Mouse (Mus musculus) layer of hippocampus, adult 9-11 months (tissue): Measurements from ENCODE around the gene Narfl.

Experiments used
- DNase-seq: peaks from one replicate; pipeline ENCODE4 v3.0.0; 2022

Gene Narfl

DNA sequence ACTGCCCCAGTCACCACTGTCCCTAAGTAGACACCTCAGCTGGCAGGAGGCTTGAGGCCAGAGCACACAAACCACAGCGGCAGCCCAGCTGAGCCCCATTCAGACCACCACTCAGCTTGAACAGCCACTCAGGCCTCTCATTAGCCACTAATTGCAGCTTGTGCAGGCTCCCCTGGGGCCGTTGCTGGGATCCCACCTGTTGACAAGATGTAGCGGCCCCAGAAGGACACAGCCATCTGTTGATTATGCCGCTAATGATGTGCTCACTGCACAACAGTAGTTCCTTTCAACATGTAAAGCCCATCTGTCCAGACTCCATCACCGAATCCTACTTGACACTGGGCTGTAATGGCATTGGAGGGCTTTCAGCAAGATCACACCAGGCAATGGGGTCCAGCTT, 7.7 kb upstream of the Narfl start:
- DNase-seq: no peak

- DNase-seq: no peak
Observed at GRCm38 (mm10) chr17:25769331-25769730, 4.2 kb upstream of the Narfl start.

DNA sequence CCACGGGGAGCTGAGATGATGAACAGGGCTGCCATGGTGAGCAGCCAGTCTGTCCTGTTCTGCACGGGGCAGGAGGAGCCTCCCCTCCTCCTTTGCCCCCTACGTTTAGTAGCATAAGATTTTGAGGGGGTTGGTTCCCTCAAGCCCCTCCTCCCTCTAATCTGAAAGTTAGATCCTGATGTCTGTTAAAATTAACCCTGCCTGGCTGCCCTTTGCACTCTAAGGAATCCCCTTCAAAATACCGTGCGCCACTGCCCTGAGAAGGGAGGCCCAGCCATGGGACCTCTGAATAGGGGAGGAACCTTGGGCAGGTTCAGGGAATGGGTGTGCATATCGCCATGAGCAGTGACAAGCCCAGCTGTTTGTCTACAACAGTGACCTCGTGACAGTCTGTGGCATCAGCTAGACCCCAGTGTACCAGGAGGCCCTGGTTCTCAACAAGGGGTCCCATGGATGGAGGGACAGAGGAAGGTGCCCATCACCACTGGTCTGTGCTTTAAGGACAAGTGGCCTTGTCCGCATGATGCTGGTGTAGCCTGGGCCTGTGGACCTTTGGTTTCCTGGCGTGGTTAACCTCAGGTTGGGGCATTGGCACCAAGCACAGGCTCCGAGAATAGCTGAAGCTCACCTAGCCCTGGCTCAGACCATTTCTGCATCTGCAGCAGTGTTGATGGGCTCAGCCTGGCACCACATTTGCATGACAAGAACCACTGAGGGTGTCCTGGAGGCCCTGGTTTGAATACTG, 1.9 kb downstream of the Narfl start:
- DNase-seq: no peak

GRCm38 (mm10) chr17:25777948-25778347, 4.4 kb downstream of the Narfl start:
- no peak for DNase-seq

DNA sequence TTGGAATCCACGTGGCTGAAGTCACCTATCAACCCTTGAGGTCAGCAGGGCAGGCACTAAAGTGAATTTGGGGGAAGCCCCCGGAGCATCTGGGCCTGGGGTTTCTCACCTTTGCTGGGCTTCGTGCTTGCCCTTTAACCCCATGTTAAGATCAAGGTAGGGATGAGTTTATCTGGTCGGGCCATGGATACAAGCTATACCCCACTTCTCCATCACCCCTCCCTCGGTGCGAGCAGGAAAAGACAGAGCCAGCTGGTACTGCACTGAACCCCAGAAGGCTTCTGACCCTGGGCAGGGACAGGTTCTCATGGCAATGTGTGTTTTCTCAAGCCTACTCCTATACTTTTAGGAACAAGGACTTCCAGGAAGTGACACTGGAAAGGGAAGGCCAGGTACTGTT, 7.8 kb downstream of the Narfl start:
- no peak for DNase-seq

- no peak for DNase-seq
Observed at GRCm38 (mm10) chr17:25783086-25783485, 9.5 kb downstream of the Narfl start.

DNA sequence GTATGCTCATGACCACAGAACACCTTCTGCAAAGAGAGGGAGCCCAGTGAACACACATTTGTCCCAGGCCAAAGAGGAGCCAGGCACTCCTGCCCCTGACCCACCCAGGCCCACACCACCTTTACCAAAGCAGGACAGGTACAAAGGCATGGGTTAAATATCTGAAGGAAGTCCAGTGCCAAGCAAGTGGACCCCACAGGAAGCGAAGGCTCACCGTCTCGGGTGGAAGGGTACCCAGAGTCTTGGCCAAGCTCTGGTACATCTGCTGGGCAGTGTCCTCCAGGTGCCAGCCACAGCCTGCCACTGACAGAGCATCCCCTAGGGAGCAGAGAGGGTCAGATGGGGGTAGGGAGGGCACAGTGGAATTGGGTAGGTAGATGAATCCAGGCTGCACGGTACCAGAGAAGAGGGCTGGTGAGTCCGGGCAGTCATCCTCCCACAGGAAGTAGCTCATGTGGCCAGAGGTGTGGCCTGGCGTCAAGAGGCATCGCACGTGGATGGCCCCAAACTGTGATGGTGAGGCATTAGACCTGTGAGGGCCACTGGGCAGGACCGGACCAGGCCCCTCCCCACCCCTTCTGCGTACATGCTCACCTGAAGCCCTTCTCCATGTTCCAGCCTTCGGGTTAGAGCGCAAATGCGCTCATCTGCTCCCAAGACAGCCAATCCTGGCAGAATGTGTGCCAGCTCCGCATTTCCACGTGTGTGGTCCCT, 10.4 kb downstream of the Narfl start:
- DNase-seq: no peak

GRCm38 (mm10) chr17:25785281-25785745, 11.7 kb downstream of the Narfl start, which contains the start of gene Haghl:
Gene Haghl (minus strand): TSS chr17:25785673.
- DNase-seq: peak; percentile 97

DNA sequence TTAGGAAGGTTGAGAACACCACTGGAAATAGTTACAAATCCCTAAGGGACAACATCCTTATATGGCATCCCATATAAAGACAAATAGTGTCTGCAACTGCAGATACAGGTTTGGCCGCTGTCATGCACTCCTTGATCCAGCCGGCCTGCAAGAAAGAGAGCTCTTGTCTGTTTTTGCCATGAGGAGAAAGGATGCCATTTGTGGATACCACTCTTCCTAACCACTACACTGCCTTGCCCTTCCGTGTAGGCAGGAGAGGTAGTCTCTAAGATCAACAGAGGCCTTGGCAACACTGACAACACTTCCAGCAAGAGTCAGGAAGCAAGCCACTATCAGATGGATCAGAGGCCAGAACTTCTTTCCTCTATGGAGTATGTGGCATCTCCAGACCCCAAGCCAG, 12.7 kb downstream of the Narfl start, which contains the start of gene Ccdc78:
Gene Ccdc78, plus strand, starts transcription at position 301 of the 400 bp plus-strand sequence.
- DNase-seq: no peak

- DNase-seq: no peak
Observed at GRCm38 (mm10) chr17:25786781-25787504, 13.4 kb downstream of the Narfl start.

- DNase-seq: peak; percentile 48
Observed at GRCm38 (mm10) chr17:25791320-25791842, 17.8 kb downstream of the Narfl start.

GRCm38 (mm10) chr17:25791843-25792527, 18.4 kb downstream of the Narfl start:
- peak; percentile 79 for DNase-seq

DNA sequence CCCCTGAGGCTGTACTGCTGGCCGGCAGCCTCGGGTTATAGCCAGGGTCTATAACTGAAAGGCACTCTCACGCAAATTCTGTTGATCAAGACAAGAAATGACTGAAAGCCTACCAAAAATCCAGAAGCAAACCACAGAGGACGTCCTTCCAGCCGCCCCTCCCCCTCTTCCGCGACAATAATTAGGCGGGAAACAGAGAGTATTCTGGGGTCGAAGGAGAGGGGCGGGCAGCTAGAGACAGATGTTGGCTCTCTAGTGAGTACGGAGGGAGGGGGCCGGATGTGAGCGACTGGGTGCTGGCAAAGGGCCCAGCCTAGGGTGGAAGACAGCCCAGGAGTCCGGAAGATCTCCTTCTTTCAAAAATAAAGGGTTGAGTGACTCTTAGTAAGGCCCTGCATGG, 19.0 kb downstream of the Narfl start, which contains the start of gene Fam173a:
Gene Fam173a, minus strand, starts transcription at position 287 of the 400 bp plus-strand sequence.
- DNase-seq: peak; percentile 84

DNA sequence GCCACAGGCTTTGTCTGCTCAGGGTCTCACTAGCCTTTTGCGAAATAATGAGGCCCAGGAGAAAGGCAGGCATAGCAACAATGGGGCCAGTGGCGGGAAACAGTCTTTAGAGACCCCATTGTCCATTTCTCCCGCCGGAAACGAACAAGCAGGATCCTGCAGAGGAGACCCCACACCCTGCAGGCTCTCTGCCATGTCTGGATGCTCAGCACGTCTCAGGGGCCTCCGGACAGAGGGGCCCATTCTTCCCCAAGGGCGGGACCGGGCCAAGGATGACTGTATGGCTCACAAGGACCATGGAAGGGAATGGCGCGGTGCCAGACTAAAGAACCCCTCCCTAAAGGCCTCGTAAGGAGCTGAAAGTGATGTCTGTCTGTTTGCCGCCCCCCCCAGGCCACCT, 20.6 kb downstream of the Narfl start:
- no peak for DNase-seq

GRCm38 (mm10) chr17:25794998-25795397, 21.4 kb downstream of the Narfl start:
- no peak for DNase-seq

DNA sequence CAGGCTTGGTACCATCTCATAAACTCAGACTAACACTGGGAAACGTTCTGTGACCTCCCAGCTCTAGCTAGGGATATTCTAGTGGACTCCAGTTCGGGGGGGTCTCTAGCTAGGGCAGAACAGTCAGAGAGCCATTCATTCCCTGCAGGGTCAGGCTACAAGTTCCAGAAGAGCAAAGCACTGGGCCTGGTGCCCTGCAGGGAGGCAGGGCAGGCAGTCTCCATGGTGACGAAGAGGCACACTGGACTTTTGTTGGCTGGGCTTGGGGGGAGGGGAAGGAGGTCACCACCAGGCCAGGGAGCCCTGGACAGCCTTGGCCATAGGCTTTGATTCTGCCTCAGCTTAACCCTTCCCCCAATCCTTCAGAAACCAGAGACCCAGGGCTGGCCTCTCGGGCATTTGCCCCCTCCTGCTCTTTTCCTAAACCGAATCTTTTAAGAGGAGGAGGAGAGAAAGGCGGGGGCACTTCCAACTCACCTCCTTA, 22.1 kb downstream of the Narfl start, which contains the start of gene AC134908.4:
Gene AC134908.4, minus strand, starts transcription at position 51 of the 484 bp plus-strand sequence.
- peak; percentile 91 for DNase-seq

DNA sequence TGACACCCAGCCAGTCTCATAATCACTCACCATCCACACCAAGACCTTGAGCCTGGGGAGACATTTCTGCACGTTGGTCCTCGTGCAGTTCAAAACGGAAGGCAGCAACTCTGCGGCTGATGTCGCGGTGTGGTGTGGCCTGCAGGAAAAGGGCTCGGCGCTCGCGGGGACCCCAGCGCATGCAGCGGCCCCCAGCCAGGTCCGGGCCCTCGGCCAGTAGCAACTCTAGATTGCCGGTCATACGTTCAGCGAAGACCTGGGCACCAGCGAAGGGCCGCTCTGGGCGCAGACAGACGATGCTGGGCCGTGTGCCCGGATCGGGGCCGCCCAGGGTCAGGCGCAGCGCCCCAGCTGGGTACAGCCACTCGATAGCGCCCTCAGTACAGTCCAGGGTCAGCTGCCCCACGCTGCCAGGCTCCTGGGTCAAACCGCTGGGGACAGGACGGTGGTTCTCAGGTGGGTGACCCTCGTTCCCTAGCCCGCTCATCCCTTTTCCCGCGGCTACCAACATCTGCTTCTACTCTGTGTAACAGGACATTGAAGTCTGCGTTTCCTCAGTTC, 22.7 kb downstream of the Narfl start:
- DNase-seq: no peak

GRCm38 (mm10) chr17:25796951-25797369, 23.4 kb downstream of the Narfl start, which contains the start of gene Metrn:
Gene Metrn (minus strand): TSS chr17:25797136.
- DNase-seq: peak; percentile 83

DNA sequence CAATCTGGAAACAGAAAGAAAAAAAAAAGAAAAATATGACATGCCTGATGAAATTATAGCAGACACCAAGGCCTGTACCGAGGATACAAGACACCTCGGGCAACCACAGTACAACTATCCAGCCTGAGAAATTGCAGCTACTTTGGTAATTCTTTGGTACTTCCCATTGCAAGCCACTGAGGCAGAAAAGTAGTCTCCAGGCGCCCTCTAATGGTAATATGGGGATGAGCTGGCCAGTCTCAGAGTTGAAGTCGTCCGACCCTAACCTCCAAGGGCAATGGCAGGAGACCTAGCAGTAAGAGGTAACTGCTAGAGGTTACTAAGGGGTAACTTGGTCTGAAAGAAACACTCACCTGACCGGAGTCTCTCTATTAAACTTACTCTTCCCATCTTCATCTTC, 27.5 kb downstream of the Narfl start:
- peak; percentile 64 for DNase-seq

GRCm38 (mm10) chr17:25802825-25803517, 29.4 kb downstream of the Narfl start:
- DNase-seq: peak; percentile 94

GRCm38 (mm10) chr17:25806507-25806906, 32.9 kb downstream of the Narfl start:
- no peak for DNase-seq
